Mouse (Mus musculus): Measurements from ENCODE around the gene Bmp5. TPM values are rescaled to one million over a fixed set of nuclear protein-coding genes. Genes with fewer than 3 reads are reported as not detected.

Gene Bmp5
- total RNA-seq, 2 experiments from 2014 or later = 1.2 to 1.5 TPM

DNA sequence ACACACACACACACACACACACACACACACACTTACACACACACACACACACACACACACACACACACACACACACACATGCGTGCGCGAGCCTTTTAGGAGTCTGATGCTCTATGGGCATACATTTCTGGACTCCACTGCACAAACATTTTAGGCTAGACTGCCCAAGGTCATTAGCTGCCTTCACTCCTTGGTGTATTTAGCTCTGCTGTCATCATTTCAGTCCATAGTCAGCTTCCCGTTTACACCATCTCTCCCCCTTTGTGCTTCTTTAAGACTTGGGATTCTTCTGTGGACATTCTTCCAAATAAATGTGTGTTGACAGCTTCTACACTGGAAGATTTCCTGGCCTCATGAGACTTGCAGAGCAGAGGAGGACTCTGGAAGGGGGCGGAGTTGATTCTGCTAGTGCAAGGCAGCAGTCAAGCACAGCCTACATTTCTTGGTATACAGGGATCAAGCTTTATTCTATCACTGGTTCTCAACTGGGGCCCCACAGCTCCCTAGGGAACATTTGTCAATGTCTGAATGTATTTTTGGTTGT lies 58.1 kb downstream of the Bmp5 start:
- no peak for DNase-seq (ENCODE audit: low spot score in 2 of 2)

DNA sequence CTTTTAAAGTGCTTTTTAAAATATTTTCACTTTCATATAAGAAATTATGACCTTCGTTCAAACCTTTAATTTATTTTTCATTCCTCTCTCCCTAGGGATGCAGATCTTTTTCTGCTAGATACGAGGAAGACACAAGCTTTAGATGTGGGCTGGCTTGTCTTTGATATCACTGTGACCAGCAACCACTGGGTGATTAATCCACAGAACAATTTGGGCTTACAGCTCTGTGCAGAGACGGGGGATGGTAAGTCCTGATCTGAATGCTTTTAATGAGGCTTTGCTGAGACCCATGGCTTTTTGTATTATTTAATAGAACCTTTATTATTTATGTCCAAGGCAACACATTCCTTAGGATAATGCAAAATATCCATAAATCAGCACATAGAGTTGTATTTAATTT lies 64.3 kb downstream of the Bmp5 start:
- DNase-seq (ENCODE audit: low spot score in 2 of 2) = no peak

DNA sequence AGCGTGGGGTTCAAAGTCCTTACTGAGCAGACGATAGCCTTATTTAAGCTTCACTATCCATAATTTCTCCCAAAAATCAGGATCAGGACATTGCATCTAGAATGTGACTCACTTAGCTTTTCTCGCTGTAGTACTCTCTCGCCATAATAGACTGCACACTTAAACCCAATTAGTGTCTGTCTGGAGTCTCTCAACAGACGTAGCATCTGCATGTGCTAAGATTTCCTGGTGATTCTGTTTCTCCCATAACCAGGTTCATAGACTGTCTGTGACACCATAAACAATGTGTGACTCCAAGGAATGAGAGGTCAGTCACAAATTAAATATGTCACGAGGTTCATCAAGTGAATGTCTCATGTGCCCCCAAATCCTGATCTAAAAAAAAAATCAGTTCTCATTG lies 65.7 kb downstream of the Bmp5 start:
- DNase-seq (ENCODE audit: low spot score in 2 of 2) = no peak

DNA sequence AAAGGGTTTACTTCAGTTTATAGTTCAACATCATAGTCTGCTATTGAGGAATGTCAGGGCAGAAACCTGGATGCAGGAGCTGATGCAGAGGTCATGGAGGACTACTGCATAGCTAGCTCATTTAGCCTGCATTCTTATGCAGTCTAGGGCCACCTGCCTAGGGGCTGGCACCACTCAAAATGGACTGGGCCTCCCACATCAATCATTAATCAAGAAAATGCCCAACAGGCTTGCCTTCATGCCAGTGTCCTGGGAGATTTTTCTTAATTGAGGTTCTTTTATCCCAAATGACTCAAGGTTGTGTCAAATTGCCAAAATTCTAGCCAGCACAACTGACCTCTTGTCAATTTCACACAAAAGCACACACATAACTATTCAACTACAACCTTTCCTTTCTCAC lies 70.8 kb downstream of the Bmp5 start:
- DNase-seq (ENCODE audit: low spot score in 2 of 2) = peak in 1 of 2 experiments; percentile 1

DNA sequence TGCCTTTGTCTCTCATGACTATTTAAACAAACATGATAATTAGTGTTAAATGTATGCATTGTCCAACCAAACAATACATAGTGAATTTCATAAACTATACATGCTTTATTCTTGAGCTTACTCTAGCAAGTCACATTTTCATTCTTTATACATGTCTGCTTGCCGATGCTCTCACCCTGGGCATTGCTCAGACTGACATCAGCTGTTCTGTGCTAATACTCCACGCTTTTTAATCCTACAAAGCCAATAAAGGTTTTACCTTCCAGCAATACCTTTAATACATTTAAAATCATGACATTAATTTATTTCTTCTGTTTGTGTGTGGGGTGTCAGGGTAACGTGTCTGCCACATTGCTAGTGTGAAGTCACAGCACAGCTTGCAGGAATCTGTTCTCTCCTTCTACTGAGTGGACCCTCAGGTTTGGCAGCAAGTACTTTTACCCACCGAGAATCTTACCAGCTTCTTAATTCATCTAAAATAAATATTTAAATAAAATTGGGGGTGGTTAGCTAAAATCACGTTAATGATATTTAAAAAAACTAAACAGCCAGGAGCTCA lies 75.6 kb downstream of the Bmp5 start:
- no peak for DNase-seq (ENCODE audit: low spot score in 2 of 2)

DNA sequence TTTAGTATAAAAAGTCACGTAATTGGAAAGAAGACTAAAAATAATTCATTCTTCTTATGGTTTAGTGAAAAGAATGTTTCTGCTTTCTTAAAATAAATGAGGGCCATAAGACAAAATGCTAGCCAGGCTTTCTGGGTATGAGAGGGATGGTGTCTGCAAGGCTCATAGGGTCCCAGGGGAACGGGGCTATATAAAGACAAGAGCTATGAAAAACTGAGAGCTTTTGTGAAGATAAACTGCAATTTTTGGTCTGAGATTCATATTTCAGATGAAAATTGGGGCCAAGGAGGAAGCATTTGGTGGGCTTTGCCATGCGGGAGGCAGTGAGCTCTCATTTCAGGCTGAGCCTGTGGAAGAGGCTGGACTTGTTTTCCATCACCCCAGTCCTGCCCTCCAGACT lies 83.0 kb downstream of the Bmp5 start:
- no peak for DNase-seq (ENCODE audit: low spot score in 2 of 2)

DNA sequence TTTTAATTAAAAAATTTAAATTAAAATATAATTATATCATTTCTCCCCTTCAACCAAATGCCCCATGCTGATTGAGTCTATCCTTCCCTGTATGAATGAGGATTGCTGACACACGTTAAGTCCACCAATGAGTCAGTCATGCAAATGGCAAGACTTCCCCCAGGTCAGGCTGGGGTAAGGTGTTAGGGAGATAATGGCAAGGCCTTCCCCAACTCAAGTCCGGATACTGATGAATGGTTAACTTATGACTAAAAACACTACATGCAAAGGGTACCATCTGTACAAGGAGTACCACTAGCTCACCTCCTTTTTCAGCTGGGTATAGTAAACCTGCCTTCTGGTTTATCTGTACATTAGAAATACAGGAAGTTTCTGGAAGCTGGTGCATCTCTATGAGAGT lies 83.8 kb downstream of the Bmp5 start:
- no peak for DNase-seq (ENCODE audit: low spot score in 2 of 2)

DNA sequence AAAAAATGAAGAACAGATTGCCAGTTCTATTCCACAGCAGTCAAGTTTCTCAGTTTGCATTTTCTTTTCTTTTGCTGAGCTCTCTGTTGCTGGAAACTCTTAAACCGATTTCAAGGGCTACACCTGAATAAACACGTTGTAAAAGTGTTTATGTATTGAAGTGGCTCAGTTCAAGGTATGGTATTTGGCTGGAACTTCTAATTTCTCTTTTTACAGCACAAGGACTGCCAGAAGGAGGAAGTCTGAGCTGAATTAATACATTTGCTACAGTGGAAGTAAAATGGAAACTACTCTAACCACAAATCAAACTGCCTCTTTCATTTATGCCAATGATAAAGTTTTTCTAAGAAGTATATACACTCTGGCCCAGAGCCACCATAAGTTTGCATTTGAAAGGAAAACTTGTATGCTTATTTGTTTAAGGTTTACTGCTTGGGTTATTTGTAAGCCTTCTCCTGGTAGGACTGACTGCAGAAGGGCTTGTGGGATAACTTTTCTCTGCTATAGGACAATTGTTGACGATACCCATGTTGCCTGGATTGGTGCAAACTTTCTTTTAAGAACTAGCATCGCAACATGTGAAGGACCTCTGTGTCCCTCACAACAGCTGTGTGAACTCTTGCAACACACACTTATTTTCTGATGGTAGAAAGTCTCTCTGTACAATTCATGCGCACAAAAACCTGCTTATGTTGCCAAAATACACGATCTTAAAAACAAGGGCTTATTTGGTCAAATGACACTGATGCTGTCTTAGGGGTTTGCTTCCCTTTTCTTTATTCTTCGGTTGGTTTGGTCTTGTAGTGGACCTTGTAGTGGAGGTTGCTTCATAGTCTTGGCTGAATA lies 95.4 kb downstream of the Bmp5 start:
- no peak for DNase-seq (ENCODE audit: low spot score in 2 of 2)

DNA sequence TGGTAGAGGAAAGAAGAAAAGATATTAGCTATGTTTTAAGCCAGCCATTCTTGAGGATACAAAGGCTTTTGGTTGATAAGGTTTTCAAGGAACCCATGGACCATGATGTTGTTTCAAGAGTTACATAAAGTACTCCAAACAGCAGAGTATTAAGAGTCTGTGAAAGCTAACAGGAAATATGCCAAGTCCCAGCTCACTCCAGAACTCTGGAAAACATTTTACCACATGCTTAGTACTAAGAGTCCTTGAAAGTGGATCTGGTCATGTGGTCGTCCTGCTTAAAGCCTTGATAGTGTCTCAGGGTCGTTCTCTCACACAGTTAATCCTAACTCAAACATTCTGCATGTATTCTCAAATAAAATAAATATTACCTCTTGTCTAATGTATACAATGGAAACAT lies 101.2 kb downstream of the Bmp5 start:
- no peak for DNase-seq (ENCODE audit: low spot score in 2 of 2)

DNA sequence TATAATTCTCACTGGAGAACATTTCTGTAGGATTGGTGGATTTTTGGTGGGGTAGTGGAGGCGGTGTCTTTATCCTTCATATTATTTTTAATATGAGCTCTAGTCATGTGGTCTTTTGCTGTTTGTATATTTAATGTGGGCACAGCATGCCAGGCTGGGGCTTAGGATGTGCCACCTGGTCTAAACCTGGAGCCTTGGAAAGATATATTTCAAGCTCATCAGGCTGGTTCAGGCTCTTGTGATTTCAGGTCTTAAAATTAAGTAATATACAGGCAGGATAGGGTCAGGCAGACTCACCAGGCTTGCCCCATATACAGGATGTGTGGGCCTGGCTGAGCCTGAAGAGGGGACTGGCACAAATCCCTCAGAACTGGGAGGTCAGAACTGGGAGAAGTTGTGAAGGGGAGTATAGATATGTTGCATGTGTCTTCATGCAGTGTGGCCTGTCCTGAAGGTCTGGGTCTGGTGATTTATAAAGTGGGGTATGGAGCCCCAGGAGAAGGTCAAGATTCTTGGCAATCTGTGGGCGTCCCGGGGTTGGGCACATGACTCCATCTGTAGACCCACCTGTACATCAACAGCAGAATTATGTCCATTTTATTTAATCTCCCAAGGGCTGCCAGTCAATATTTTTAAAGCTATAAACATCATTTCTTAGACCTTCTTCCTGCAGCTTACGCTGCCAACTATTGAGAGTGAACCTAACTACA lies 108.5 kb downstream of the Bmp5 start:
- no peak for DNase-seq (ENCODE audit: low spot score in 2 of 2)

DNA sequence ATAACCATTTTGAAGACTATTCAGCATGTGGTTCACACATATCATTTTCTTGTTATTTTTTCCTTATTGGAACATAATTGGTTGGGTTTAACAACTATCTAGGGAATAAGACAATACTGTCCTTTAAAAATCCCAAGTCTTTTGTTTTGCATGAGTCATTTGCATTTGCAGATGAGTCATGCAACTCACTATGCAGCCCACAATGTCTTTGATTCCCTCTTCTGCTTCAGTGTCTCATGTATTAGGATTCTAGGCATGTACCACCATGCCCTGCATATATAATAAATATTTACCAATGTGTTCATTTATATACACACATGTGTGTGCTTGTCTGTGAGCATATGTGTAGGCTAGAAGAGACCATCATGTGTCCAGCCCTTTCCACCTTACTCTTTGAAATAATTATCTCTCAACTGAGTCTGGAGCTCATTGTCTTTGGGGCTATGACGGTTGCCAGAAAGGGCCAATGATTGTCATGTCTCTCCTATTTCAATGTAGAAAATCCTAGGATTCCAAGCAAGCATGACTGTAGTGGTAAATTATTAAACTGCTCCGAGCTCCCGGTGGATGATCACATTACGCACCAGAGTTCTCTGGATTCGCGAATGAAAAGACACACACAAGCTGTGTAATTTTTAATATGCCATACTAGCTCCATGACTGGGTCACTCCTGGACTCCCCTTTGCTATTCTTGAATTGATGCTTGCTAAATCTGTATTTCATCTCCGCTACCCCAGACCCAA lies 111.8 kb downstream of the Bmp5 start:
- DNase-seq (ENCODE audit: low spot score in 2 of 2) = no peak

DNA sequence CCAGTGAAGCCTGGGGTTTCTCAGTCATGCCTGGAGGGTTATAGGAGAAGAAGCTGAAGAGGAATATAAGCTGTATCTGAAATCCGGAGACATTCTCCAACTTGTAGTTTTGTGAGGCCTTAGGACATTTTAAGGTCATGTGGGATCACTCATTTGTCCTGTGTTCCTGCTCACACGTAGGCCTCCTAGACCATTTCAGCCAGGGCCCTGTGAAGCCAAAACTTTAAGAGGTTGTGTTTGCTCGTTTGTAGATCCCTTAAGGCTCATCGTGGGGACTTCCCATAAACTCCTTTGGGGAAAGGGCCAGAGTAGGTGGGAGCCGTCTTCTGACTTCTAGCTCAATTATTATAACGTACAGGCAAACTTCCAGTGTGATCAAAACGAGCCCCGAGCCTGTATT lies 121.8 kb downstream of the Bmp5 start:
- DNase-seq (ENCODE audit: low spot score in 2 of 2) = no peak

DNA sequence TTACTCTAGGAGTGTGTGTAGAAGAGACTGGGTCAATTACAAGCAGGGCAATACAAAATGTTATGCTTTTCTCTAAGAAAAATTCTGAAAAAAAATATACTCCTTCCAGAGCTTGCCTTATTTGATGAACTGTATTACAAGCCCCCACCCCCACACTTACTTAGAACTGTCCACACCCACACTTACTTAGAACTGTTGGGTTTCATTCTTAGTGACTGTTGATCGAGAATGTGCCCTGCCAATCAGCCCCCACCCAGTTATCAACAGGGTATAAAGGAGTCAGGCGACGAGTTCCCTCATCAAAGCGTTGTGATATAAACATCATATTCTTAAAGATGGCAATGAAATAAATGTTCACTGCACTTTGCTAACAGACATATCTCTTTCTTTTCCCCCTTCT lies 122.9 kb downstream of the Bmp5 start:
- DNase-seq (ENCODE audit: low spot score in 2 of 2) = no peak

DNA sequence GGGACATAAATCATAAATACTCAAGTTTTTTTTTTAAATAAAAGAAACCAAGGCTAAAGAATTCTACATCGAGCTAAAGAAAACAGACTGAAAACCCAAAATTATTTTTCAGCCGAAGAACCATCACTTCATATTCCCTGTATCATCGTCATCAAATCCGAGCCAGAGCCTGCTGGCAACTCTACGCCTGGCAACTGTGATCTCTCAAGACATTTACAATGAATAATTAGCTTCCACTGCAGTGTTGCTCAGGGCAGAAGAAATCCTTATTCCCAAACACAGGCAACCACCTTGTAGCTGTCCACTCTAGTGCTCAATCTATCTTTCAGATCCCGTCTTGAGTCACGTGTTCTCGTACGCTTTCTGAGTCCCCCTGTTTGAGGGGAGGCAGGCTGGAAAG lies 126.1 kb downstream of the Bmp5 start:
- no peak for DNase-seq (ENCODE audit: low spot score in 2 of 2)

DNA sequence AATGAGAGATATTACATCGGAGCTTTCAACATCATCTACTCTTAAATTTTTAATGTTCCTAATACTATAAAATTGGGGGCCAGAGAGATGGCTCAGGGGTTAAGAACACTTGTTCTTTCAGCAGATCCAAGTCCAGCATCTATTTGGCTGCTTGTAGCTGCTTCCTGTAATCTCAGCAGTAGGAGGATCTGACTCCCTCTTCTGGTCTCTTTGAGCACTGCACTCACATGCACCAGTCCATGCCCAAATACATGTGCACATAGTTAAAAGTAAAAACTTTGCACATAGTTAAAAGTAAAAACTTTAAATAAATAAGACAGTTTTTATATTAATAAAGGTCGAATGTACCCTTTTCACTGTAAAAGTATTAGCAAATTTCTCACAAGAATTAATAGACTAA lies 130.3 kb downstream of the Bmp5 start:
- no peak for DNase-seq (ENCODE audit: low spot score in 2 of 2)

DNA sequence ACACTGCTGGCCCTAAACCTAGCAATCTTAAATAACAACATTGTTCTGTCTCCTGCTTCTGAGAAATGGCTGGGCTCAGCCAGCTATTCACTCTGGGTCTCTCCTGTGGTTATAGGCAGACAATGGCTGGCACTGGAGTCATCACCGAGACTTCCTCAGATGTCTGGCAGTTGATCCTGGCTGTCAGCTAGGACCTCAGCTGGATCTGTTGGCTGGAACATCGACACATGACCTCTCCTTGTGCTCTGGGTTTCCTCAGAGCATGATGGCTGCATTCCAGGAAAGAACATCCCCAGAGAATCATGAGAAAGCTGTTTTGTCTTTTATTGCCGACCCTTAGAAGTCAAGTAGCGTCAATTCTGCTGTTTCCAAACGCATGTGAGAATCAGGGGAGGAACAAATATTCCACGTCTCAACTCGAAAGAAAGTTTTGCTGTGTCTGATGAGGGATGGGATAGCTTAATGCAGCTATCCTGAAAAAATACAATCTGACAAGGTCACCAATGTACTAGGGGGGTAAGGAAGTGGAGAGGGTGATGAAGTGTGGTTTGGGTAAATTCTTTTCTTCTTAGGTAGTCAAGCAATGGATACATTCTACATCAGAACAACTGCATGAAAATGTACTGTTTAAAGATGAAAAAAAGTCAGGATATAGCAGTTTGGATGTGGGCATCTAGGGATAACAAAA lies 135.1 kb downstream of the Bmp5 start:
- DNase-seq (ENCODE audit: low spot score in 2 of 2) = peak in 1 of 2 experiments; percentile 24

DNA sequence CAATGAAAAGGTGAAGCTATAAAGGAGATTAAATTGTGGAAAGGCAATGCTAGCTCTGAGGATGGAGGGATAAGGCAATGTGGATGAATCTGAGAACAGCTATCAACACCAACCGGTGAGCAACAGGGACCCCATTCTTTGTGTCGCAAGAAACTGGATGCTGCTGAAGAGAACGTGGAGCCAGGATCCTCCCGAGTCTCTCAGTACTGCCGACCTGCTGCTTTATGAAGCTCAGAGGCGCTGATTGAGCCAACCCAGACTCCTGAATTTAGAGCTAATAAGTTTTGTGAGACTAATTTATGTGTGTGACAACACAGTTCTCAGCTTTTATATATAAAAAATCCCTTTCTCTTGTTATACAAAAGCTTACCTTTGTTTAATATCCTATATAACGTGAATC lies 136.4 kb downstream of the Bmp5 start:
- no peak for DNase-seq (ENCODE audit: low spot score in 2 of 2)

DNA sequence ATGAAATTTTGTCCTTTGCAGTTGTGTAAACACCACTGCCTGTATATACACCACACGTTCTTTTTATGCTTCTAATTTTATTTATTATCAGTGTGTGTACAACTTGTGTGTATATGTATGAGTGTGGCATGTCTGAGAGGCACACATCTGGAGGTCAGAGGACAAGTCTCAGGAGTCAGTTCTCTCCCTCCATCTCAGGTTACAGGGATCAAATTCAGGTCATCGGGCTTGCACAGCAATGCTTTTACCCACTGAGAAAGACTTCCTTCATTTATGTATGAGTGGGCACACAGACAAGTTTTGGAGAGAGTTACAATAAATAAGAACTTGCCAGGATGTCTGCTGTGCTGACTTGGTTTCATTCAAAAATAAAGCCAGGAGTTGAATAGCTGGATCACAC lies 140.9 kb downstream of the Bmp5 start:
- DNase-seq (ENCODE audit: low spot score in 2 of 2) = no peak

DNA sequence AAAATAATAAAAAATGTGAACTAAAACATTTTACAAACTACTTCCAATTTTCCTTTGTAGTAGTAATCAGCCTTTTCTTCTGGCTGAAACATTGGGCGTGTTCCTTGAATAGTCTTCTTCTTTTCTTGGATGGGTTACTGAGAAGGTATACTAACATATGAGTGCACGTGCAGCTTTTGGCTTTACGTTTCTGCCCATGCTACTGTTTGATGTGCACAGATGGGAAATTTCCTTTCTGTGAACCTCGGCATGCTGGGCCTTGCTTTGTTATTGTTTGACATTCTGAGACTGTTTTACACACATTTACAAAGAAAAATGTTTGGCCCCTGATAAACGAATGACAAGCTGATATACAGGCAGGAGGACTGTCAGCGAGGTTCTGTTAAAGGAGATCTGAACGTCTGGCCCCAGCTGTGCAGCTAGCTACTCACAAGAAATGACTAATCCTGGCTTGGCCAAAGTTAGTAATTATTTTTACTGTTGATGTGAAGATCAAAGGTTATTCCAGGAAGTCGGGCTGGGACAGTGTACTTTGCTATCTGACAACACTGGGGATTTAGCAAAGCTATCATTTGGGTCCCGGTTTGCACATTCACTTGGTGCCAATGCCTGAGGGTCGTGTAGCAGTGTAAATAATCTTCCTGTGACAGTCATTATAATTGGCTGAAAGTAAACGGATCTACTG lies 152.2 kb downstream of the Bmp5 start:
- DNase-seq (ENCODE audit: low spot score in 2 of 2) = no peak

DNA sequence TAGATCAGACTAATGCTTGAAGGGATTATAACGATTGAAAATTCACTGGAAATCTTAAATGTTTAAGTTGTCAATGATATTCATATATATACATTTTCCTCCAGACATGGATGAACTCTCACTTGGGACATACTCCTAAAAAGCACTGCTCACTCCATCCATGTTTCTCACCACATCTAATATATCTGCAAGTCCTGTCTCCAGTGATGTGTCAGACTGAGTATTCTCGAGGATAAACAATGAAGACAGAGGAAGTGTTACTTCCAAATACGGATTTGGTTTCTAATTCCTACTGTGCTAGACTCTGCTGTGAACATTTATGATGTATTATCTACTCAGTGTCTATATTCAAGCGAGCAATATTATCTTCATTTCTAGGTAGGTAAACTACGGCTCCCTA lies 152.9 kb downstream of the Bmp5 start:
- DNase-seq (ENCODE audit: low spot score in 2 of 2) = no peak

All from layer of hippocampus, postnatal 14 days (tissue).